Mouse (Mus musculus): ENCODE data around the gene Pla2g4c.

The Pla2g4c gene

GRCm38 (mm10) chr7:13324316-13324715 lies at the start of gene Pla2g4c:
TSS of gene Pla2g4c (plus strand) at chr7:13324655.
- in situ Hi-C loops (cut with MboI, MseI): no loop called here

- in situ Hi-C loops (cut with MboI, MseI): loop anchor here (10.0 kb wide), 2 partner anchors 222 to 392 kb away; partner anchors contain the start of genes Mzf1 and Zfp128
Observed at GRCm38 (mm10) chr7:13277081-13277480, 47.4 kb upstream of the Pla2g4c start, which contains the start of gene Lig1. TSS of gene Lig1 (plus strand) at chr7:13277283.

GRCm38 (mm10) chr7:13277833-13278232 lies 46.6 kb upstream of the Pla2g4c start:
- in situ Hi-C loops (cut with MboI, MseI): loop anchor here (10.0 kb wide), 2 partner anchors 223 to 393 kb away; partner anchors contain the start of genes Mzf1 and Zfp128

GRCm38 (mm10) chr7:13278308-13278891 lies 46.1 kb upstream of the Pla2g4c start, which contains the start of gene Zswim9:
TSS of gene Zswim9 (minus strand) at chr7:13278721.
- in situ Hi-C loops (cut with MboI, MseI): loop anchor here (10.0 kb wide), 2 partner anchors 224 to 394 kb away; partner anchors contain the start of genes Mzf1 and Zfp128

GRCm38 (mm10) chr7:13278957-13279356 lies 45.5 kb upstream of the Pla2g4c start:
- in situ Hi-C loops (cut with MboI, MseI): loop anchor here (10.0 kb wide), 2 partner anchors 224 to 394 kb away; partner anchors contain the start of genes Mzf1 and Zfp128

- in situ Hi-C loops (cut with MboI, MseI): no loop called here
Observed at GRCm38 (mm10) chr7:13288621-13289020, 35.8 kb upstream of the Pla2g4c start.

GRCm38 (mm10) chr7:13290041-13290675 lies 34.3 kb upstream of the Pla2g4c start:
- in situ Hi-C loops (cut with MboI, MseI): no loop called here

GRCm38 (mm10) chr7:13291370-13291769 lies 33.1 kb upstream of the Pla2g4c start:
- in situ Hi-C loops (cut with MboI, MseI): no loop called here

GRCm38 (mm10) chr7:13293878-13294855 lies 30.3 kb upstream of the Pla2g4c start:
- in situ Hi-C loops (cut with MboI, MseI): no loop called here

- in situ Hi-C loops (cut with MboI, MseI): no loop called here
Observed at GRCm38 (mm10) chr7:13295256-13295655, 29.2 kb upstream of the Pla2g4c start.

GRCm38 (mm10) chr7:13297636-13298035 lies 26.8 kb upstream of the Pla2g4c start:
- in situ Hi-C loops (cut with MboI, MseI): no loop called here

- in situ Hi-C loops (cut with MboI, MseI): no loop called here
Observed at GRCm38 (mm10) chr7:13298821-13299220, 25.6 kb upstream of the Pla2g4c start.

GRCm38 (mm10) chr7:13301643-13302042 lies 22.8 kb upstream of the Pla2g4c start:
- in situ Hi-C loops (cut with MboI, MseI): no loop called here

GRCm38 (mm10) chr7:13302780-13303179 lies 21.7 kb upstream of the Pla2g4c start:
- in situ Hi-C loops (cut with MboI, MseI): no loop called here

- in situ Hi-C loops (cut with MboI, MseI): no loop called here
Observed at GRCm38 (mm10) chr7:13303372-13303771, 21.1 kb upstream of the Pla2g4c start.

- in situ Hi-C loops (cut with MboI, MseI): no loop called here
Observed at GRCm38 (mm10) chr7:13309407-13309806, 15.0 kb upstream of the Pla2g4c start.

- in situ Hi-C loops (cut with MboI, MseI): no loop called here
Observed at GRCm38 (mm10) chr7:13310493-13311199, 13.8 kb upstream of the Pla2g4c start.

GRCm38 (mm10) chr7:13311401-13311800 lies 13.1 kb upstream of the Pla2g4c start:
- in situ Hi-C loops (cut with MboI, MseI): no loop called here

GRCm38 (mm10) chr7:13314095-13314597 lies 10.3 kb upstream of the Pla2g4c start:
- in situ Hi-C loops (cut with MboI, MseI): no loop called here

- in situ Hi-C loops (cut with MboI, MseI): no loop called here
Observed at GRCm38 (mm10) chr7:13321424-13321823, 3.0 kb upstream of the Pla2g4c start.

GRCm38 (mm10) chr7:13330575-13330974 lies 6.1 kb downstream of the Pla2g4c start:
- in situ Hi-C loops (cut with MboI, MseI): no loop called here
